Mouse (Mus musculus) lung, adult 2 months (tissue): Measurements from ENCODE around the gene Mylip.

Experiments
- CTCF ChIP-seq: fragments of 200-500 bp; IDR thresholded peaks from 2 replicates; pipeline ENCODE4 v1.5.1; 2011; ENCODE audit warnings: mild to moderate bottlenecking, low read length, control low read depth; ENCODE audit not compliant: insufficient read depth
- POLR2A ChIP-seq: fragments of 200-500 bp; IDR thresholded peaks from 2 replicates; pipeline ENCODE4 v1.6.1; 2011; ENCODE audit warnings: low read depth, mild to moderate bottlenecking, control low read depth, low read length, borderline replicate concordance; ENCODE audit errors: extremely low read depth

- TF ChIP-seq POLR2A (no peak), CTCF (no peak)
Measured at GRCm38 (mm10) chr13:45444220-45444619, 54.7 kb downstream of the Mylip start.
